Mouse (Mus musculus): Measurements from ENCODE around the gene Ly6g5b. TPM values are rescaled to one million over a fixed set of nuclear protein-coding genes. Genes with fewer than 3 reads are reported as not detected.
A peak's percentile ranks its signal among the peaks of the same experiment; 100 is the strongest.
"Not testable (repeated sequence)": the region's sequence is repeated elsewhere in the genome, so short reads cannot be mapped to it uniquely, and the experiment has no call there.

Ly6g5b gene
- polyA plus RNA-seq, 1 experiment from 2014 or later = 0.70 TPM

- Histone ChIP-seq H3K9me3 (ENCODE audit: control insufficient read depth, low read length) (no peaks in the 10 kb centered on the region), H3K27me3 (replicated peaks; ENCODE audit: control insufficient read depth, insufficient read depth, low read length) (no peaks in the 10 kb centered on the region), H3K36me3 (ENCODE audit: control insufficient read depth, insufficient read depth, low read length) (peaks cover 28% of the 10 kb centered on the region; the same call in 1 of the 2 replicates), H3K4me1 (ENCODE audit: control insufficient read depth, insufficient read depth, low read length) (peaks cover 15% of the 10 kb centered on the region), H3K4me2 (ENCODE audit: low read depth, low read length) (0 out of 2 replicates have a peak overlapping the region, but pooled peaks have one; percentile 87), H3K4me3 (ENCODE audit: low read depth, low read length) (no peak overlapping the region), H3K27ac (replicated peaks; ENCODE audit: low read depth, low read length) (no peak overlapping the region), H3K9ac (ENCODE audit: low read depth, low read length) (peak overlapping the region; percentile 78; the same call in 1 of the 2 replicates)
- no peak for DNase-seq (ENCODE audit: low spot score)
- 85% methylated on average over 1 of the region's 1 CpGs for WGBS
- ATAC-seq (ENCODE audit: low read depth) = no peak
These were observed 9.9 kb upstream of the Ly6g5b start for GRCm38 (mm10) chr17:35125081-35125480.

GRCm38 (mm10) chr17:35124261-35124896 is 9.2 kb upstream of the Ly6g5b start:
- Histone ChIP-seq H3K36me3 (ENCODE audit: control insufficient read depth, insufficient read depth, low read length) (peaks cover 25% of the 10 kb centered on the region; the same call in 1 of the 2 replicates), H3K4me1 (ENCODE audit: control insufficient read depth, insufficient read depth, low read length) (peaks cover 19% of the 10 kb centered on the region)
- not testable (repeated sequence) for H3K27ac ChIP-seq (replicated peaks; ENCODE audit: low read depth, low read length); H3K9me3 ChIP-seq (ENCODE audit: control insufficient read depth, low read length); H3K4me3 ChIP-seq (ENCODE audit: low read depth, low read length); H3K27me3 ChIP-seq (replicated peaks; ENCODE audit: control insufficient read depth, insufficient read depth, low read length); H3K4me2 ChIP-seq (ENCODE audit: low read depth, low read length); DNase-seq (ENCODE audit: low spot score); H3K9ac ChIP-seq (ENCODE audit: low read depth, low read length); ATAC-seq (ENCODE audit: low read depth)
- 93% methylated on average over 12 of the region's 12 CpGs for WGBS

- DNase-seq (ENCODE audit: low spot score); H3K9me3 ChIP-seq (ENCODE audit: control insufficient read depth, low read length); H3K4me3 ChIP-seq (ENCODE audit: low read depth, low read length); H3K27me3 ChIP-seq (replicated peaks; ENCODE audit: control insufficient read depth, insufficient read depth, low read length); H3K27ac ChIP-seq (replicated peaks; ENCODE audit: low read depth, low read length); H3K9ac ChIP-seq (ENCODE audit: low read depth, low read length); ATAC-seq (ENCODE audit: low read depth); H3K4me2 ChIP-seq (ENCODE audit: low read depth, low read length): not testable (repeated sequence)
- Histone ChIP-seq H3K4me1 (ENCODE audit: control insufficient read depth, insufficient read depth, low read length) (peaks cover 19% of the 10 kb centered on the region), H3K36me3 (ENCODE audit: control insufficient read depth, insufficient read depth, low read length) (peaks cover 25% of the 10 kb centered on the region)
- 85% methylated on average over 9 of the region's 9 CpGs for WGBS
These were observed 8.1 kb upstream of the Ly6g5b start for GRCm38 (mm10) chr17:35123287-35123686.

- ATAC-seq (ENCODE audit: low read depth) = no peak; the same call in 1 of the 2 replicates
- peak; percentile 85 for DNase-seq (ENCODE audit: low spot score)
- peak within 1 kb of the TSS; percentile 88 for H3K4me3 ChIP-seq (ENCODE audit: low read depth, low read length)
- no peaks in the 10 kb centered on the region for H3K9me3 ChIP-seq (ENCODE audit: control insufficient read depth, low read length)
- peak within 1 kb of the TSS; percentile 92 for H3K27ac ChIP-seq (replicated peaks; ENCODE audit: low read depth, low read length)
- peak within 1 kb of the TSS; percentile 90 for H3K9ac ChIP-seq (ENCODE audit: low read depth, low read length)
- peaks cover 15% of the 10 kb centered on the region for H3K4me1 ChIP-seq (ENCODE audit: control insufficient read depth, insufficient read depth, low read length)
- 1% methylated on average over 19 of the region's 19 CpGs for WGBS
- H3K36me3 ChIP-seq (ENCODE audit: control insufficient read depth, insufficient read depth, low read length) = peaks cover 34% of the 10 kb centered on the region
- peak within 1 kb of the TSS; percentile 93 for H3K4me2 ChIP-seq (ENCODE audit: low read depth, low read length)
- H3K27me3 ChIP-seq (replicated peaks; ENCODE audit: control insufficient read depth, insufficient read depth, low read length) = no peaks in the 10 kb centered on the region
These were observed 6.7 kb upstream of the Ly6g5b start, which contains the start of gene Csnk2b for GRCm38 (mm10) chr17:35121871-35122303. Gene Csnk2b, minus strand, starts transcription at chr17:35122053.

GRCm38 (mm10) chr17:35121143-35121799 is 6.0 kb upstream of the Ly6g5b start, which contains the start of gene Gpank1:
Gene Gpank1, plus strand, starts transcription at chr17:35121455.
- Histone ChIP-seq H3K4me2 (ENCODE audit: low read depth, low read length) (peak within 1 kb of the TSS; percentile 93), H3K4me1 (ENCODE audit: control insufficient read depth, insufficient read depth, low read length) (peaks cover 11% of the 10 kb centered on the region), H3K9ac (ENCODE audit: low read depth, low read length) (peak within 1 kb of the TSS; percentile 90), H3K36me3 (ENCODE audit: control insufficient read depth, insufficient read depth, low read length) (peaks cover 40% of the 10 kb centered on the region), H3K4me3 (ENCODE audit: low read depth, low read length) (peak within 1 kb of the TSS; percentile 88), H3K27me3 (replicated peaks; ENCODE audit: control insufficient read depth, insufficient read depth, low read length) (no peaks in the 10 kb centered on the region), H3K27ac (replicated peaks; ENCODE audit: low read depth, low read length) (peak within 1 kb of the TSS; percentile 92), H3K9me3 (ENCODE audit: control insufficient read depth, low read length) (no peaks in the 10 kb centered on the region)
- WGBS = under 1% methylated on average over 34 of the region's 50 CpGs
- DNase-seq (ENCODE audit: low spot score) = peak; percentile 100
- ATAC-seq (ENCODE audit: low read depth) = peak; percentile 95

GRCm38 (mm10) chr17:35120745-35121142 is 5.5 kb upstream of the Ly6g5b start:
- peaks cover 45% of the 10 kb centered on the region for H3K36me3 ChIP-seq (ENCODE audit: control insufficient read depth, insufficient read depth, low read length)
- H3K27ac ChIP-seq (replicated peaks; ENCODE audit: low read depth, low read length) = peak overlapping the region; percentile 69
- no peak for ATAC-seq (ENCODE audit: low read depth)

GRCm38 (mm10) chr17:35111774-35112173 is 3.5 kb downstream of the Ly6g5b start:
- DNase-seq (ENCODE audit: low spot score) (no peak), ATAC-seq (ENCODE audit: low read depth) (no peak)
- Histone ChIP-seq H3K4me2 (ENCODE audit: low read depth, low read length) (no peak overlapping the region), H3K4me3 (ENCODE audit: low read depth, low read length) (no peak overlapping the region), H3K27ac (replicated peaks; ENCODE audit: low read depth, low read length) (no peak overlapping the region), H3K9ac (ENCODE audit: low read depth, low read length) (no peak overlapping the region), H3K27me3 (replicated peaks; ENCODE audit: control insufficient read depth, insufficient read depth, low read length) (no peaks in the 10 kb centered on the region), H3K36me3 (ENCODE audit: control insufficient read depth, insufficient read depth, low read length) (peaks cover 26% of the 10 kb centered on the region), H3K4me1 (ENCODE audit: control insufficient read depth, insufficient read depth, low read length) (no peaks in the 10 kb centered on the region), H3K9me3 (ENCODE audit: control insufficient read depth, low read length) (no peaks in the 10 kb centered on the region)
- 75% methylated on average over 9 of the region's 9 CpGs for WGBS

More at GRCm38 (mm10) chr17:35120745-35121142, 5.5 kb upstream of the Ly6g5b start:
- Histone ChIP-seq H3K27me3 (replicated peaks; ENCODE audit: control insufficient read depth, insufficient read depth, low read length) (no peaks in the 10 kb centered on the region), H3K4me1 (ENCODE audit: control insufficient read depth, insufficient read depth, low read length) (peaks cover 10% of the 10 kb centered on the region), H3K4me2 (ENCODE audit: low read depth, low read length) (peak overlapping the region; percentile 81), H3K4me3 (ENCODE audit: low read depth, low read length) (peak overlapping the region; percentile 88), H3K9ac (ENCODE audit: low read depth, low read length) (peak overlapping the region; percentile 90), H3K9me3 (ENCODE audit: control insufficient read depth, low read length) (no peaks in the 10 kb centered on the region)
- WGBS = under 1% methylated on average over 33 of the region's 33 CpGs
- no peak for DNase-seq (ENCODE audit: low spot score)

GRCm38 (mm10) chr17:35108097-35108496 is 7.1 kb downstream of the Ly6g5b start, which contains the start of gene Ly6g5c:
Gene Ly6g5c, plus strand, starts transcription at chr17:35108279.
- H3K9ac ChIP-seq (ENCODE audit: low read depth, low read length) = no peak within 1 kb of the TSS
- H3K36me3 ChIP-seq (ENCODE audit: control insufficient read depth, insufficient read depth, low read length) = peaks cover 13% of the 10 kb centered on the region
- H3K4me2 ChIP-seq (ENCODE audit: low read depth, low read length) = no peak within 1 kb of the TSS
- H3K4me1 ChIP-seq (ENCODE audit: control insufficient read depth, insufficient read depth, low read length) = no peaks in the 10 kb centered on the region
- H3K4me3 ChIP-seq (ENCODE audit: low read depth, low read length) = no peak within 1 kb of the TSS
- no peak within 1 kb of the TSS for H3K27ac ChIP-seq (replicated peaks; ENCODE audit: low read depth, low read length)
- no peaks in the 10 kb centered on the region for H3K27me3 ChIP-seq (replicated peaks; ENCODE audit: control insufficient read depth, insufficient read depth, low read length)
- H3K9me3 ChIP-seq (ENCODE audit: control insufficient read depth, low read length) = no peaks in the 10 kb centered on the region
- DNase-seq (ENCODE audit: low spot score) (no peak), ATAC-seq (ENCODE audit: low read depth) (no peak)
- 85% methylated on average over 6 of the region's 6 CpGs for WGBS

Measured in embryonic facial prominence, embryonic 14.5 days (tissue).